Mouse (Mus musculus) left cerebral cortex, adult 2 months (tissue): Measurements from ENCODE around the gene Tmem43. TPM values are rescaled to one million over a fixed set of nuclear protein-coding genes. Genes with fewer than 3 reads are reported as not detected.
A peak's percentile ranks its signal among the peaks of the same experiment; 100 is the strongest.

Experiments used
- DNase-seq, 2 experiments: peaks; one replicate each; pipeline ENCODE4 v3.0.0; 2021 to 2022; ENCODE audit warnings: low spot score in 2 of 2, mixed read lengths in 1 of 2; ENCODE audit errors: extremely low spot score in 1 of 2
- H3K27ac ChIP-seq: fragments of 200-600 bp; 2 replicates; pipeline ENCODE4 v1.8.1; 2022
- H3K4me3 ChIP-seq: fragments of 200-600 bp; 2 replicates; pipeline ENCODE4 v1.8.1; 2022
- CTCF ChIP-seq: fragments of 200-600 bp; IDR thresholded peaks from 2 replicates; pipeline ENCODE4 v1.8.1; 2022; ENCODE audit warnings: antibody characterized with exemption, mild to moderate bottlenecking, moderate library complexity
- intact Hi-C: fragments of 180-260 bp; cut with DNase I; formaldehyde crosslinking; loops from one replicate; pipeline ENCODE4 v1.15.1; 2025
- long read RNA-seq, 2 experiments: library from polyadenylated mRNA; stranded (forward); transcript quantifications; one replicate each; pipeline ENCODE4 v2.0.0; 2021; ENCODE audit warnings: borderline mapping rate in 2 of 2
- total RNA-seq, 2 experiments: library from RNA; stranded (reverse); gene quantifications; 2 replicates each; pipeline ENCODE4 v1.2.3; 2021

Tmem43 gene
- total RNA-seq, result 10 to 100 TPM; 29.3 to 30.0 TPM
- long read RNA-seq, experiment 1, transcript Tmem43-201 (12 exons, 2,903 nt), result major isoform, 29 of 30 reads
- long read RNA-seq, experiment 1, partial matches to known transcripts, result 1 of 30 reads
- long read RNA-seq, experiment 1, other reads (novel, unspliced or antisense), result 0 of 30 reads
- long read RNA-seq, experiment 2, transcript Tmem43-201 (12 exons, 2,903 nt), result major isoform, 24 of 30 reads
- long read RNA-seq, experiment 2, partial matches to known transcripts, result 5 of 30 reads
- long read RNA-seq, experiment 2, other reads (novel, unspliced or antisense), result 1 of 30 reads

- intact Hi-C loops, result loop anchor here (1.0 to 2.0 kb wide), 2 partner anchors 33 to 42 kb away; partner anchors contain the start of genes Lsm3 and Xpc
- Histone ChIP-seq H3K27ac (peak within 1 kb of the TSS; percentile 93), H3K4me3 (peak within 1 kb of the TSS; percentile 82)
- peak; percentile 96 to 99 for DNase-seq
- no peak; the same call in 1 of the 2 replicates for TF ChIP-seq CTCF
Measured at GRCm38 (mm10) chr6:91472868-91473804, at the start of gene Tmem43, which contains the start of gene Chchd4. Gene Tmem43, plus strand, starts transcription at chr6:91473703. Gene Chchd4, minus strand, starts transcription at chr6:91473546.

- H3K27ac ChIP-seq, result no peak overlapping the region
- no peak for DNase-seq
- H3K4me3 ChIP-seq, result no peak overlapping the region
- TF ChIP-seq CTCF, result no peak
- intact Hi-C loops, result no loop called here
Measured at GRCm38 (mm10) chr6:91424151-91424550, 49.4 kb upstream of the Tmem43 start.

GRCm38 (mm10) chr6:91440474-91441144, 32.9 kb upstream of the Tmem43 start:
- peak; percentile 97 to 99 for DNase-seq
- no peak for TF ChIP-seq CTCF
- intact Hi-C loops, result loop anchor here (1.0 to 2.0 kb wide), 2 partner anchors 33 to 74 kb away; partner anchors contain the start of genes Chchd4, Lsm3, Tmem43 and Xpc
- H3K27ac ChIP-seq, result peak overlapping the region; percentile 85
- H3K4me3 ChIP-seq, result peak overlapping the region; percentile 88

- no peak for DNase-seq
- H3K27ac ChIP-seq, result peak overlapping the region; percentile 76
- H3K4me3 ChIP-seq, result peak overlapping the region; percentile 88
- intact Hi-C loops, result loop anchor here (2.0 kb wide), 1 partner anchor 74 kb away; the partner anchor contains the start of genes Lsm3 and Xpc
- TF ChIP-seq CTCF, result no peak
Measured at GRCm38 (mm10) chr6:91441145-91441662, 32.3 kb upstream of the Tmem43 start.

- Histone ChIP-seq H3K27ac (no peak overlapping the region), H3K4me3 (no peak overlapping the region)
- intact Hi-C loops, result no loop called here
- DNase-seq, result no peak
- no peak for TF ChIP-seq CTCF
Measured at GRCm38 (mm10) chr6:91445316-91445715, 28.2 kb upstream of the Tmem43 start.

- DNase-seq, result no peak
- intact Hi-C loops, result no loop called here
- H3K4me3 ChIP-seq, result no peak overlapping the region
- no peak overlapping the region for H3K27ac ChIP-seq
- TF ChIP-seq CTCF, result no peak
Measured at GRCm38 (mm10) chr6:91449472-91450225, 23.9 kb upstream of the Tmem43 start.

- H3K27ac ChIP-seq, result no peak overlapping the region
- no peak overlapping the region for H3K4me3 ChIP-seq
- TF ChIP-seq CTCF, result no peak
- no peak for DNase-seq
- intact Hi-C loops, result no loop called here
Measured at GRCm38 (mm10) chr6:91452056-91452455, 21.4 kb upstream of the Tmem43 start.

GRCm38 (mm10) chr6:91454546-91454945, 19.0 kb upstream of the Tmem43 start:
- no peak for TF ChIP-seq CTCF
- no peak for DNase-seq
- intact Hi-C loops, result no loop called here

GRCm38 (mm10) chr6:91459471-91459870, 14.0 kb upstream of the Tmem43 start:
- DNase-seq, result no peak
- intact Hi-C loops, result no loop called here

More at GRCm38 (mm10) chr6:91454546-91454945, 19.0 kb upstream of the Tmem43 start:
- no peak overlapping the region for H3K27ac ChIP-seq
- H3K4me3 ChIP-seq, result no peak overlapping the region

GRCm38 (mm10) chr6:91465756-91466155, 7.7 kb upstream of the Tmem43 start:
- Histone ChIP-seq H3K27ac (no peak overlapping the region), H3K4me3 (no peak overlapping the region)
- intact Hi-C loops, result no loop called here
- no peak for TF ChIP-seq CTCF
- no peak for DNase-seq

More at GRCm38 (mm10) chr6:91459471-91459870, 14.0 kb upstream of the Tmem43 start:
- Histone ChIP-seq H3K27ac (no peak overlapping the region), H3K4me3 (no peak overlapping the region)
- TF ChIP-seq CTCF, result no peak; the same call in none of the 2 replicates
